Mouse (Mus musculus) neural tube, embryonic 12.5 days (tissue): ENCODE measurements around the gene Ccn1. TPM values are rescaled to one million over a fixed set of nuclear protein-coding genes. Genes with fewer than 3 reads are reported as not detected.
A peak's percentile ranks its signal among the peaks of the same experiment; 100 is the strongest.

Source experiments
- ATAC-seq: fragments of 200-750 bp; cut with Nextera tagmentation; 2 replicates; pipeline ENCODE4 v1.8.0; 2017; ENCODE audit warnings: low read depth, mild to moderate bottlenecking, moderate TSS enrichment, moderate library complexity; ENCODE audit not compliant: low FRiP score
- H3K27ac ChIP-seq: fragments of 300-500 bp; sonication (generic); 2 replicates; pipeline ENCODE4 v1.5.1; 2016
- H3K27me3 ChIP-seq: fragments of 300-500 bp; sonication (generic); replicated peaks from 2 replicates; pipeline ENCODE4 v1.6.1; 2016; ENCODE audit warnings: mild to moderate bottlenecking
- H3K36me3 ChIP-seq: fragments of 300-500 bp; sonication (generic); 2 replicates; pipeline ENCODE4 v1.6.1; 2016; ENCODE audit warnings: mild to moderate bottlenecking
- H3K4me1 ChIP-seq: fragments of 300-500 bp; sonication (generic); 2 replicates; pipeline ENCODE4 v1.6.1; 2016
- H3K4me2 ChIP-seq: fragments of 300-500 bp; sonication (generic); replicated peaks from 2 replicates; pipeline ENCODE4 v1.6.1; 2016; ENCODE audit warnings: mild to moderate bottlenecking
- H3K4me3 ChIP-seq: fragments of 300-500 bp; sonication (generic); 2 replicates; pipeline ENCODE4 v1.5.1; 2016
- H3K9ac ChIP-seq: fragments of 300-500 bp; sonication (generic); 2 replicates; pipeline ENCODE4 v1.6.1; 2016; ENCODE audit warnings: mild to moderate bottlenecking
- H3K9me3 ChIP-seq: fragments of 300-500 bp; sonication (generic); 2 replicates; pipeline ENCODE4 v1.6.1; 2016; ENCODE audit warnings: mild to moderate bottlenecking
- WGBS: fragments of 180-500 bp; shearing (Covaris S2); methylation state at CpG from one replicate; pipeline ENCODE4 v1.1.7; 2016; 5-methylcytosine and 5-hydroxymethylcytosine counted together
- polyA plus RNA-seq: library from polyadenylated mRNA; unstranded; fragments of >200 nt; fragmentation: Nextera tagmentation; extraction: Ambion mirVana; gene quantifications from 2 replicates; pipeline ENCODE4 v1.2.1, GENCODE M21; 2016

Gene Ccn1
- polyA plus RNA-seq, 1 experiment from 2014 or later = 20.2 TPM

- WGBS = 92% methylated on average over 5 of the region's 5 CpGs
- no peaks in the 10 kb centered on the region for H3K4me1 ChIP-seq
- no peak overlapping the region for H3K4me2 ChIP-seq
- no peaks in the 10 kb centered on the region for H3K27me3 ChIP-seq
- peaks cover 21% of the 10 kb centered on the region for H3K36me3 ChIP-seq
- no peak overlapping the region for H3K27ac ChIP-seq
- ATAC-seq = no peak
- no peak overlapping the region for H3K4me3 ChIP-seq
- no peak overlapping the region for H3K9ac ChIP-seq
- no peaks in the 10 kb centered on the region for H3K9me3 ChIP-seq
These were observed 41.5 kb downstream of the Ccn1 start for GRCm38 (mm10) chr3:145608320-145608719.

GRCm38 (mm10) chr3:145605437-145606123, 44.2 kb downstream of the Ccn1 start:
- peaks cover 14% of the 10 kb centered on the region for H3K4me1 ChIP-seq
- peaks cover 22% of the 10 kb centered on the region for H3K36me3 ChIP-seq
- no peak overlapping the region for H3K4me2 ChIP-seq
- ATAC-seq = no peak
- H3K27ac ChIP-seq = no peak overlapping the region
- no peaks in the 10 kb centered on the region for H3K27me3 ChIP-seq
- H3K4me3 ChIP-seq = no peak overlapping the region
- no peak overlapping the region for H3K9ac ChIP-seq
- no peaks in the 10 kb centered on the region for H3K9me3 ChIP-seq
- 93% methylated on average over 5 of the region's 5 CpGs for WGBS

GRCm38 (mm10) chr3:145602410-145603206, 47.2 kb downstream of the Ccn1 start:
- WGBS = 43% methylated on average over 11 of the region's 11 CpGs
- Histone ChIP-seq H3K9ac (peak overlapping the region; percentile 29; the same call in 1 of the 2 replicates), H3K4me2 (peak overlapping the region; percentile 38), H3K36me3 (peaks cover 48% of the 10 kb centered on the region), H3K27ac (no peak overlapping the region), H3K27me3 (no peaks in the 10 kb centered on the region), H3K4me3 (no peak overlapping the region), H3K4me1 (peaks cover 14% of the 10 kb centered on the region), H3K9me3 (no peaks in the 10 kb centered on the region)
- ATAC-seq = peak; percentile 80

GRCm38 (mm10) chr3:145601345-145601744, 48.4 kb downstream of the Ccn1 start:
- H3K9me3 ChIP-seq = no peaks in the 10 kb centered on the region
- no peak overlapping the region for H3K9ac ChIP-seq
- no peak overlapping the region for H3K4me2 ChIP-seq
- no peak for ATAC-seq
- no peak overlapping the region for H3K4me3 ChIP-seq
- peaks cover 14% of the 10 kb centered on the region for H3K4me1 ChIP-seq
- WGBS = 80% methylated on average over 6 of the region's 6 CpGs
- H3K36me3 ChIP-seq = peaks cover 44% of the 10 kb centered on the region
- H3K27ac ChIP-seq = no peak overlapping the region
- no peaks in the 10 kb centered on the region for H3K27me3 ChIP-seq

- Histone ChIP-seq H3K27me3 (no peaks in the 10 kb centered on the region), H3K9me3 (no peaks in the 10 kb centered on the region), H3K36me3 (peaks cover 47% of the 10 kb centered on the region), H3K4me3 (no peak overlapping the region), H3K27ac (no peak overlapping the region), H3K4me2 (no peak overlapping the region), H3K9ac (no peak overlapping the region), H3K4me1 (peaks cover 14% of the 10 kb centered on the region)
- WGBS = 92% methylated on average over 6 of the region's 6 CpGs
- no peak for ATAC-seq
These were observed 49.0 kb downstream of the Ccn1 start for GRCm38 (mm10) chr3:145600801-145601200.

GRCm38 (mm10) chr3:145599059-145599458, 50.7 kb downstream of the Ccn1 start:
- H3K4me1 ChIP-seq = peaks cover 14% of the 10 kb centered on the region
- H3K9me3 ChIP-seq = no peaks in the 10 kb centered on the region
- H3K4me2 ChIP-seq = no peak overlapping the region
- 97% methylated on average over 7 of the region's 7 CpGs for WGBS
- no peak for ATAC-seq
- peaks cover 47% of the 10 kb centered on the region for H3K36me3 ChIP-seq
- H3K27ac ChIP-seq = no peak overlapping the region
- no peak overlapping the region for H3K4me3 ChIP-seq
- no peak overlapping the region for H3K9ac ChIP-seq
- H3K27me3 ChIP-seq = no peaks in the 10 kb centered on the region

Other genes with a start within 250 kb of the Ccn1 start
- 38.4 and 40.4 TPM in 2 replicates for gene Znhit6, start 73.8 kb downstream of the Ccn1 start, polyA plus RNA-seq
- 51.7 and 53.5 TPM in 2 replicates for gene Ddah1, start 108.7 kb upstream of the Ccn1 start, polyA plus RNA-seq